Mouse (Mus musculus): ENCODE measurements around the gene Cyp4f14.
"Not testable (repeated sequence)": the region's sequence is repeated elsewhere in the genome, so short reads cannot be mapped to it uniquely, and the experiment has no call there.

Gene Cyp4f14

GRCm38 (mm10) chr17:32891239-32892180 is 25.6 kb downstream of the Cyp4f14 start, which contains the start of gene Zfp870:
Gene Zfp870, minus strand, starts transcription at chr17:32891642.
- DNase-seq (ENCODE audit: low spot score), result peak; percentile 86

DNA sequence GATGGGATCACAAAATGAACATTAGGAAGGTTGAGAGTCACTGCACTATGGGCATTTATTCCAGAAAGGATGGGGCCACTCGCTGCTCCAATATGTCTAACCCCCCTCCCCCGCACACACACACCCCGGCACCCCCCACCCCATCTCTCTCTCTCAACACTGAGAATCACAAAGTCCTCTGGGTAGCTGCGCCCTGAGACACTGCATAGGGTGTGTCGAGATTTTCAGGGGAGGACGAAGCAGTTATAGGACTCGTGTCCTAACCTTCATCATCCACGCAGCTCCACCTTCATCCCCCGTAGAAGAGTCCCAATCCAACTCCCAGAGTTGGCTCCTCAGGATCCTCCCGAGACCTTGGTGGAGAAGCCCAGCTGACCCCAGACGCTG is 26.3 kb downstream of the Cyp4f14 start:
- DNase-seq (ENCODE audit: low spot score), result no peak

DNA sequence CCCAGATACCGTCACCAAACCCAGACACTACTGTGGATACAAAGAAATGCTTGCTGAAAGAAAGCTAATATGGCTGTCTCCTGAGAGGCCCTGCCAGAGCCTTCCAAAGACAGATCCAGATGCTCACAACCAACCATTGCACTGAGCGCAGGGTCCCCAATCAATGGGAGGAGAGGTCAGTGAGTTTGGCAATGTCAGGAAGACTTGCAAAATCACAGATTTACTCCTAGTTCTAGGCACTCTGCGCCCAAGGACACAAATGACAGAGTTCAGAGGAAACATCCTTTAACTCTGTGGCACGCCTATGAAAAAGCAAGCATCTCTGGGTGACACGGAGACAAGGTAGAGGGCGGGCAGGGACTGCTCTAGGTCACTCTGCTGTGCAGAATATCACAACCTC is 27.5 kb downstream of the Cyp4f14 start:
- DNase-seq (ENCODE audit: low spot score), result no peak

DNA sequence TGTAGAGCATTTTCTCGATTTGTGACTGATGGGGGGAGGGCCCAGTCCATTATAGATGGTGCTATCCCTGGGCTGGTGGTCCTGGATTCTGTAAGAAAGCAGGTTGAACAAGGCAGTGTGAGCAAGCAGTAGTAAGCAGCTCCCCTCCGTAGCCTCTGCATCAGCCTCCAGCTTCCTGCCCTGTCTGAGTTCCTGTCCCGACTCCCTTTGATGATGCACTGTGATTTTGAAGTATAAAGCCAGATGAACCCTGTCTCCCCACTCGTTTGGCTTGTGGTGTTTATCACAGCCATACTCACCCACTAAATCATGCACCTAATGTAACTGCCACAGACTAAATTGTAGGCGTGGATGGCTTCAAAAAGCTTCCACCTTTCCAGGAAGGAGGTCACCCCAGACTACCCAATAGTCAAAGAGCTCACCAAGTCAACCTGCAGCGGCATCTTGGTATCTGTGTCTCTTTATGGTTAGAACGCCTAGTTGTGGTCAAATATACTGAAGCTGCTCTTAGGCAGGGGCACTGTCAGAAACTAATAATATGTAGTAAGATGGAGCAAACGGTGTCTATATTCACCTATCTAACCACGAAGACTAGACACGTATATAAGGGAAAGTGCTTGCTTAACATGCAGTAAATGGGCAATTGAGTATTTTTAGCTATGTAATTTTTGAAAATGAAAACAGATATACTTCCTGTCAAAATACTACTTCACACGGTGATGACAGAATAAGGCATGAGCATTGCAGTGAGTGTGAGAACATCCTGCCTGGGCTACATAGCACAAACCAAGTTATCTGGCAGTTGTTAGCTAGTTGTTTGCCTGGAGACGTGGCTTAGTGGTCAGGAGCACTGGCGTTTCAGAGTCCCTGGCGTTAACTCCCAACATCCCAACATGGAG is 36.6 kb downstream of the Cyp4f14 start:
- no peak for DNase-seq (ENCODE audit: low spot score)

DNA sequence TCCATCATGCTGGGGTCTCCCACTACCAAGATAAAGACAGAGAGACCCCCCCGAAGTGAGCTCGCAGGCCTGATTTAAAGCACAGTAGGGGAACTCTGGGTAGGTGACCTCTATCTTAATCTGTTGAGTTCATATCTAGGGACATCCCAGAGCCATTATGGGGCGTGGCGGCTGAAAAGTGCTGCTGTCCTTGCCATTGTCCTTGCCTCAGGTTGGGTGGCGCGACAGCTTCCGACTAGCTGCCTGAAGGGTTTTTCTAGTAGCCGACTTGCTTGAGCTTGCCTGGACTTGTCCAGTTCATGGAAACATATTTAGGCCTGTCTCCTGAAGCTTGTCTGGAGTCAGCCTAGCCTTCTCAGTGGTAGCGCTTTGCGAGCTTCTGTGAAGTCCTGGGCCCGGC is 38.4 kb downstream of the Cyp4f14 start:
- DNase-seq (ENCODE audit: low spot score), result no peak

DNA sequence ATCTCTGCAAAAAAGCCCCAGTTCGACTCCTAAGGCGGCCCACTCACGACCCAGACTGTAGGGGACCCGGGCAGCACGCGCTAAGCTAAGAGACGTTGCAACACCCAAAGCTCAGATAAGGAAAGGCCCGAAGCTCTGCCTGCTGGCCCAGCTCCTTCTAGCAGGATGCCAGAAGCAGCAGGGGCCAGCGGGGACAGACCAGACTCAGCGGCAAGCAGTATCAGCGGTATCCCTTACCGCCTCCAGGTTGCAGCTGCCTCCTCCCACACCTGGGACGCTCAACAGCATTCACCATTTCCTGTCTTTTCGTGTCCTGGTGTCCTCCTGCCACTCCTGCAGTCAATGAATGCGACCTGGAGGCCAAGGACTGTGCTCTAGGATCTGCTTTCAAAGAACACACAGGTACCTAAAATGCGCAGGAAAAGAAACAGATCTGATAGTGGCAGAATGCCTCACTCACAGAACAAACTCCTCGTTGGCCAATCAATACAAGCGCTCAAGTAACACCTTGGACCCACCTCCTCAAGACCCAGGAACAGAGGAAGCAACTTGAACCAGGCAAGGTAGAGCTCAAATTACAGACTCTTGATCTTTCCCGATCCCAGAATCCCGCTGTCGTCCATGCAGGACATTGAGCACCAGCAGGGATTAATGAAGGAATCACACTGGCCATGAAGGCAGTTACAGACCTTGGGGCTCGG is 39.5 kb downstream of the Cyp4f14 start:
- DNase-seq (ENCODE audit: low spot score), result no peak

DNA sequence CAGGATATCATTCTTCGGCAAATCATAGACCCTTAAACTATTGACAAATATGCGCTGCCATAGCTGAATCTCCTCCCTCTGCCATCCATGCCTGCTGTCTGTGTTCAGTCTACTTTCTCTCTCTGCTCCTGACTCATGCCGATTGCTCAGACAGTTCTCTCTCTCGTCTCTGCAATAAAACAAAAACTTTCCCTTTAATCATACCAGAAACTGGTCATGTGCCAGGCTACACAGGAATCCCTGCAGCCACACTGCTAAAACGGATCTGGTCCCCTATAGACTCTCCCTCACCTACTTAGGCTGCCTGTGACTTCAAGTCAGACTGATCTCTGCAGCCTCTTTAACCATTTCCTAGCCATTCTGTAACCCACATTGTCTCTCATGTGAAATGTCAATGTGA is 44.4 kb downstream of the Cyp4f14 start:
- DNase-seq (ENCODE audit: low spot score), result no peak

GRCm38 (mm10) chr17:32872091-32872490 is 45.1 kb downstream of the Cyp4f14 start:
- DNase-seq (ENCODE audit: low spot score), result no peak

DNA sequence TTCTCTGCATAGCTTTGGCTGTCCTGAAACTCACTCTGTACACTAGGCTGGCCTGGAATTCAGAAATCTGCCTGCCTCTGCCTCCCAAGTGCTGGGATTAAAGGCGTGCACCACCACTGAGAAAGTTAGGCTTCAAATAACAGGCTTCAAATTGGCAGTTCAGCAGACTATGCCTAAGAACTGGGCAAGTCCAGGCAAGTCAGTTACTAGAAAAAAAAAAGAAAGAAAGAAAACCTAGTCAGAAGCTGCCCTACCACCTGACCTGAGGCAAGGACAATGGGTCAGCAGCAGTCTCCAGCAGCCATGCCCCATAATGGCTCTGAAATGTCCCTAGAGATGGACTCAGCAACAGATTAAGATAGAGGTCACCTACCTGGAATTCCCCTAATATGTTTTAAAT is 45.7 kb downstream of the Cyp4f14 start:
- no peak for DNase-seq (ENCODE audit: low spot score)

- not testable (repeated sequence) for DNase-seq (ENCODE audit: low spot score)
Observed at GRCm38 (mm10) chr17:32867266-32867665, 49.9 kb downstream of the Cyp4f14 start.

- DNase-seq (ENCODE audit: low spot score), result not testable (repeated sequence)
Observed at GRCm38 (mm10) chr17:32856713-32857112, 60.4 kb downstream of the Cyp4f14 start.

All from ovary, postnatal 14 days (tissue).